Mouse (Mus musculus): ENCODE data around the gene Srpk2. TPM values are rescaled to one million over a fixed set of nuclear protein-coding genes. Genes with fewer than 3 reads are reported as not detected.
"Not testable (repeated sequence)": the region's sequence is repeated elsewhere in the genome, so short reads cannot be mapped to it uniquely, and the experiment has no call there.

Srpk2 gene
- polyA plus RNA-seq, 1 experiment: 66.9 TPM

DNA sequence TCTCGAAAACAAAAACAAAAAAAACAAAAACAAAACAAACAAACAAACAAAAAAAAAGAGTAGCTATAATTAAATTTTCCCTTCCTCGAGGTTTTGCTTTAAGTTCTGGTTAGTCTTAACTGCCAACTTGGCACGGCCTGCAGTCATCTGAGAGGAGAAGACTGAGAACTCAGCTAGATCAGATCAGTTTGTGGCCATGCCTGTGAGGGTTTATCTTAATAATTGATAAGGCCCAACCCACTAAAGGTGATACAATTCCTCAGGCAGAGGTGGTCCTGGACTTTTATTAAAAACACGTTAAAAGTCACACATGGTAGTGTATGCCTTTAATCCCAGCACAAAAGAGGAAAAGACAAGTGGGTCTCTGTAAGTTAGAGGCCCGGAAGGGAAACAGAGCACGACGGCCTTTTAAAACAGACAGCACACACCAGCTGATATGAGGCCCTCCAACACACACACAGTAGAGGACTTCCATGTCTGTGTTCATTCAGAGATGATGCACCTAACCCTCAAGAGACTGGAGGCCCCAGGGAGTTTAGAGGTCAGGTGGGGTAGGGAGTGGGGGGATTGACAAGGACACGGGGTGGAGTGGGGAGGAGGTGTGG is 87.1 kb downstream of the Srpk2 start:
- no peak for TF ChIP-seq CTCF (IDR thresholded peaks at IDR 0.05; ENCODE audit: borderline replicate concordance, insufficient read depth, low read length)
- no peak for TF ChIP-seq POLR2A (IDR thresholded peaks at IDR 0.05; ENCODE audit: low read depth, low read length)
- Histone ChIP-seq H3K4me1 (ENCODE audit: control insufficient read depth, insufficient read depth, low read length) (peaks cover 6% of the 10 kb centered on the region; the same call in 1 of the 2 replicates), H3K4me3 (ENCODE audit: insufficient read depth, low read length) (no peak overlapping the region), H3K27ac (ENCODE audit: insufficient read depth, low read length) (no peak overlapping the region)

- Histone ChIP-seq H3K4me1 (ENCODE audit: control insufficient read depth, insufficient read depth, low read length) (peaks cover 6% of the 10 kb centered on the region; the same call in 1 of the 2 replicates), H3K4me3 (ENCODE audit: insufficient read depth, low read length) (no peak overlapping the region), H3K27ac (ENCODE audit: insufficient read depth, low read length) (no peak overlapping the region)
- TF ChIP-seq CTCF (IDR thresholded peaks at IDR 0.05; ENCODE audit: borderline replicate concordance, insufficient read depth, low read length) (no peak), POLR2A (IDR thresholded peaks at IDR 0.05; ENCODE audit: low read depth, low read length) (no peak)
These were observed 88.0 kb downstream of the Srpk2 start for GRCm38 (mm10) chr5:23596326-23596965.

GRCm38 (mm10) chr5:23590298-23590697 is 94.1 kb downstream of the Srpk2 start:
- not testable (repeated sequence) for H3K4me3 ChIP-seq (ENCODE audit: insufficient read depth, low read length); H3K4me1 ChIP-seq (ENCODE audit: control insufficient read depth, insufficient read depth, low read length); H3K27ac ChIP-seq (ENCODE audit: insufficient read depth, low read length)

DNA sequence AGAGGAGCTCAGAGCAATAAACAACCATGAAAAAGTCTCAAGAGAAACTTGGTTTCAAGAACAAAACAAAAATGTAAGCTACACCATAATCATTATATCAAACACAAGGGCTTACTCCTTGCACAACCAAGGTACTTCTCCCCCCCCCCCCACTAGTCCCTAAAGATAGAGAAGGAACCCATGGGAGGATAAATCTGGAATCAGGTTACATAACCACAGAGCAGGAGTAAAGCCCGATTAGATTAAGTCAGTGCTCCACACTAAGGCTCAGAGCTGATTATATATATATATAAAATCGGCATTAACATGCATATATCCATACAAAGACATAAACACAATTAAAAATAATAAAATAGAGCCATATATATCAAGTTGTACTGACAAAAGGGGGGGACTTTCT is 96.8 kb downstream of the Srpk2 start:
- TF ChIP-seq POLR2A (IDR thresholded peaks at IDR 0.05; ENCODE audit: low read depth, low read length) (no peak), CTCF (IDR thresholded peaks at IDR 0.05; ENCODE audit: borderline replicate concordance, insufficient read depth, low read length) (no peak)
- H3K4me1 ChIP-seq (ENCODE audit: control insufficient read depth, insufficient read depth, low read length): peaks cover 3% of the 10 kb centered on the region; the same call in 1 of the 2 replicates
- H3K4me3 ChIP-seq (ENCODE audit: insufficient read depth, low read length): no peak overlapping the region
- no peak overlapping the region for H3K27ac ChIP-seq (ENCODE audit: insufficient read depth, low read length)

DNA sequence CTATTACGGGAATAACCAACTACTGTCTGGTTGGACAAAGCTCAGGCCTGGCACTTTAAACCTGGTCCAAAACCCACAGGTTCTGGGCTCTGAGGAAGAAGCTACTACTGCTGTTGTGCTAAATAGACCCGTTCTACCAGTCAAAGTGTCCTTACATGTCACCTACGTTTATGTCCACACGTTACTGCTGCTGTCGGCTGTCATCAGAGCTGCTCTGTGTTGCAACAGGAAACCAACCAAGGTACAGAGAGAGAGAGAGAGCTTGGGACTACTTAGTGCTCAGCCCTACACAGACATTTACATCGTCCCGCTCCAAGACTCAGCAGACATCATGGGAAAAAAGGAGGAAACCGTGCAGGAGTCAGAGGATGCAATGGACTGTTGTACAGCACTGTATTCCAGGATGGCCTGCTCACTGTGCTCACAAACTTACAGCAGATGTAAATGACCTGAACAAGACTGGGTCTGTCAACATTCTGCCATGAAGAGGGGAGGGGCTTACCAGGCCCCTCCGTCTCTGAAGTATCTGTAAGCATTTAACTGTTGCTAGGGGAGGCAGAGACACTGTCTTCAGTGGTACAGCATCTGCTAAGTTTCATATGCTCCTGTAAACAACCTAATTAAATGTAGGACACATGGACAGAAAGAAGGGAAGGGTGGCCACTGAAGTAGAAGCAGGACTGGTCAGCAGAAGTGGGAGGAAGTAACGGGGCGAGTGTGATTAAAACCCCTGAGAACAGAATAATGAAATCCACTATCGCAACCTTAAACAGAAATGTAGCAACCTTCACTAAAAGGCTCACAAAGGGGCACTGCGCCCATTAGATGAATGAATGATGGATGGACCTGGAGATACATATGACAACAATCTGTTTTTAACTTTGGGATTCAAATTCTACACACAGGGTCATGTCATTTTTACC is 97.6 kb downstream of the Srpk2 start:
- no peak overlapping the region for H3K4me3 ChIP-seq (ENCODE audit: insufficient read depth, low read length)
- H3K4me1 ChIP-seq (ENCODE audit: control insufficient read depth, insufficient read depth, low read length): peaks cover 3% of the 10 kb centered on the region; the same call in 1 of the 2 replicates
- H3K27ac ChIP-seq (ENCODE audit: insufficient read depth, low read length): no peak overlapping the region
- no peak for TF ChIP-seq CTCF (IDR thresholded peaks at IDR 0.05; ENCODE audit: borderline replicate concordance, insufficient read depth, low read length)
- no peak for TF ChIP-seq POLR2A (IDR thresholded peaks at IDR 0.05; ENCODE audit: low read depth, low read length)

DNA sequence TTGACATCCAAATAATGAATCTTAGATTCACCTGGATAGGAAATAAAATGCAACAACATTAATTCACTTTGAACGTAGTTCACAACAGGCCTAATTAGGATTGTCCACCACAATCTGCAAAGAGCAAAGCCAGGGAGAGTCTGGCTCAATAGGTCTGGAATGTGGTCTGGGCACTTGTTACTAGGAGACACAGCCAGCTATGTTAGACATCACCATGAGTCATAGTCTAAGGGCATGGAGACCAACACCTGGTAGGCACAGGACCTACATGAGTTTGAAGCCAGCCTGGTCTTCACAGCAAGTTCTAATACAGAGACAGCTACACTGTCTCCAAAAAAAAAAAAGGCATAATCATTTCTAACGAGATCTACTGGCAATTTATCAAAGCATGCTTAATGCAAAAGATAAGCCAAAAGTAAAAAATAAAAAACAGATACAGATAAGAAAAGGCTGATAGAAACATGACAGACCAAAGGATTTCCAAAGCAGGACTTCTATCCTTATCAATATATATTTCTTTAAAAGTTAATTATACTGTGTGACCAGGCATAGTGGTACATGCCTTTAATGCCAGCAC is 102.8 kb downstream of the Srpk2 start:
- no peak overlapping the region for H3K4me3 ChIP-seq (ENCODE audit: insufficient read depth, low read length)
- TF ChIP-seq POLR2A (IDR thresholded peaks at IDR 0.05; ENCODE audit: low read depth, low read length): no peak
- no peak for TF ChIP-seq CTCF (IDR thresholded peaks at IDR 0.05; ENCODE audit: borderline replicate concordance, insufficient read depth, low read length)
- H3K27ac ChIP-seq (ENCODE audit: insufficient read depth, low read length): no peak overlapping the region
- peaks cover 3% of the 10 kb centered on the region for H3K4me1 ChIP-seq (ENCODE audit: control insufficient read depth, insufficient read depth, low read length)

DNA sequence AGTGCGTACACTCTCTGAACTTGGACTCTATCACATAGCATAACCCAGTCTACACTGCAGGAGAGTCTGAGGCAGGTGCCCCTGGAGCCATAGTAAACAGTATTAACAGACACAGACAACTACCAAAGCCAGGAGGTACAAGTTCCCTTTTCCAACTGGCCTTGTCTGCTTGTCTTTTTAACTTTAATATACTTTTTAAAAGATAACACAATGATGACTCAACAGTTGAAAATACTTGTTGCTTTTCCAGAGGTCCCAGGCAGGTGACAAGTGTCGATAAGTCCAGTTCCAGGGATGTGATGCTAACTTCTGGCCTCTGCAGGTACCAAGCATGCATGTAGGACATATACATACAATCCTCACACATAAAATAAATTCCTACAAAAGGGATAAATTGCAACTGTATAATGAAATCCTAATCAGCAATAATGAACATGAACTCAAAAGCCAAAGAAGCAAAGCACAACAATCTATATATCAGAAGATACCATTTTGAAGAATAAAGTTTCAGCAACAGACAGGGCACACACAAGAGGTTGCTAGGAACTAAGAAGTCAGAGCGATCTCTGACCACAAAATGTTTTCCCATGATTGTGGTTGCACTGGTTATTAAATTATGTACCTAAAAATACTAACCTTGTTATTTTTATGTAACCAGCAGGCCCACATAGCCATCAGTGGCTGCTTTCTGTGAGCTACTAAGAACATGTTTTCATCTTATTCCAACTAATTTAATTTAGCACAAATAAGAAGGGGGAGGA is 105.1 kb downstream of the Srpk2 start:
- Histone ChIP-seq H3K4me1 (ENCODE audit: control insufficient read depth, insufficient read depth, low read length) (peaks cover 3% of the 10 kb centered on the region), H3K4me3 (ENCODE audit: insufficient read depth, low read length) (no peak overlapping the region), H3K27ac (ENCODE audit: insufficient read depth, low read length) (no peak overlapping the region)
- TF ChIP-seq POLR2A (IDR thresholded peaks at IDR 0.05; ENCODE audit: low read depth, low read length) (no peak), CTCF (IDR thresholded peaks at IDR 0.05; ENCODE audit: borderline replicate concordance, insufficient read depth, low read length) (no peak)

DNA sequence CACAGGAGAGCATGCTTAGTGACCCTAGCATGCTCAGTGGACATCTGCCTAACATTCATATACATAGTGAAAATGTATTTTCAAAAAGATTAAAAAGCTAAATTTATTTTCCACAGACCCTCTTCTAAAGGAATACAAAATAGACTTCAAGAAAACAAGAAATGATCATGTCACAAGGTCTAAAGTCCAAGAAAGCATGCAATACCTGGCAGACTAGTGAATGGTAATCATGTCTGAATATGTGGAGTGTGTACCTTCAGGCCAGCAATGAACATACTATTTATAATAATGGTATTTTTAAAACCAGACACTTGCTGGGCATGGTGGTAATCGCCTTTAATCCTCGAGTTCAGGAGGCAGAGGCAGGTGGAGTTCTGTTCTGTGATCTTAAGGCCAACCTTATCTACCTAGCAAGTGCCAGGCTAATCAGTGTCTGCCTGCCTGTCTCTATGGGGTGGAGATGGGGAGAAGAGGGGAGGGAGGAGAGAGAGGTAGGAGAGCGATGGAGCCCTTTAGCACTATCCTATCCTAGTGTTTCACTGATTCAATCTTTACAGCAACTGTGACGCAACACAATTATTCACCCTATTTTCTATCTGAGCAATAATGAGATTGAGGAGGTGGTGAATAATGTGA is 106.0 kb downstream of the Srpk2 start:
- no peak for TF ChIP-seq CTCF (IDR thresholded peaks at IDR 0.05; ENCODE audit: borderline replicate concordance, insufficient read depth, low read length)
- TF ChIP-seq POLR2A (IDR thresholded peaks at IDR 0.05; ENCODE audit: low read depth, low read length): no peak
- H3K4me3 ChIP-seq (ENCODE audit: insufficient read depth, low read length): no peak overlapping the region

DNA sequence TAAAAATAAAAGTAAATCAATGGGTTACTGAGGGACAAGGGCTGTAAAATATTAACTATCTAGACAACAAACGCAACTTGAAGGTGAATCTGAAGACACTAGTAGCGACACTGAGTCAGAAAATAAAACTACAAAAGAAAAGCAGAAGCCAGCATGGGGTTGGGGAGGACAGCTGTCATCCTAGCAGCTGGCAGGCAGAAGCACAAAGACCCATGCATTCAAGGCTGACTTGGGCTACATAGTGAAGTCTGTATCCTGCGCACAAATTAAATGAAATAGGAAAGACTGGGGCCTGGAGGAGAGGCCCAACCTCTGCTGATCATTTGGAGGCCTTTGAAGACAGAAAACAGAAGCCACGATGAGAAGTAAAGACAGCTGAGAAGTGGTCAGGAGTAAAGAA is 106.6 kb downstream of the Srpk2 start:
- no peak overlapping the region for H3K4me3 ChIP-seq (ENCODE audit: insufficient read depth, low read length)
- TF ChIP-seq CTCF (IDR thresholded peaks at IDR 0.05; ENCODE audit: borderline replicate concordance, insufficient read depth, low read length): no peak
- TF ChIP-seq POLR2A (IDR thresholded peaks at IDR 0.05; ENCODE audit: low read depth, low read length): no peak
- H3K4me1 ChIP-seq (ENCODE audit: control insufficient read depth, insufficient read depth, low read length): peaks cover 2% of the 10 kb centered on the region
- H3K27ac ChIP-seq (ENCODE audit: insufficient read depth, low read length): no peak overlapping the region

More for the DNA sequence above, 106.0 kb downstream of the Srpk2 start:
- Histone ChIP-seq H3K4me1 (ENCODE audit: control insufficient read depth, insufficient read depth, low read length) (peaks cover 3% of the 10 kb centered on the region), H3K27ac (ENCODE audit: insufficient read depth, low read length) (no peak overlapping the region)

Data from embryonic fibroblast, embryonic 13.5 days (primary cell).